In genomic region chr10:43518368-43518767, GRCm38 (mm10) we compare ENCODE assay signal across 12 mouse cellular contexts. TPM values are rescaled to one million over a fixed set of nuclear protein-coding genes. Genes with fewer than 3 reads are reported as not detected.
A peak's percentile ranks its signal among the peaks of the same experiment; 100 is the strongest.
DNase-seq lines count a peak whose midpoint lies in the region; ATAC-seq and TF ChIP-seq lines count a peak whose summit lies in the region.
"Had no signal": no experiment of that assay in that cellular context is flagged by ENCODE, and none has a peak within 500 bp of the region (broad histone marks: within the 10 kb centered on the region; RNA-seq: fewer than 3 reads in every experiment).

No protein-coding gene starts in this region.

- no peak for DNase-seq in limb, embryonic 10.5 days (ENCODE audit: low spot score)
- peak; percentile 50 for DNase-seq in lung, embryonic 14.5 days
- peak; percentile 84 for DNase-seq in yolk sac, embryonic 10.5 days (ENCODE audit: low spot score)
- DNase-seq: forebrain, postnatal 0 days; right cerebral cortex, postnatal 4 days; thymus, postnatal 25 days had no signal

- H3K36me3 ChIP-seq in limb, embryonic 13.5 days: peaks cover 19% of the 10 kb centered on the region
- peaks cover 29% of the 10 kb centered on the region for H3K36me3 ChIP-seq in limb, embryonic 10.5 days
- peaks cover 18% of the 10 kb centered on the region for H3K36me3 ChIP-seq in kidney, embryonic 15.5 days
- peaks cover 10% of the 10 kb centered on the region for H3K36me3 ChIP-seq in lung, embryonic 14.5 days (ENCODE audit: insufficient read depth)
- peaks cover 5% of the 10 kb centered on the region; the same call in 1 of the 2 replicates for H3K36me3 ChIP-seq in neural tube, embryonic 15.5 days
- H3K36me3 ChIP-seq in midbrain, embryonic 16.5 days (ENCODE audit: control insufficient read depth, insufficient read depth, low read length): peaks cover 3% of the 10 kb centered on the region; the same call in 1 of the 2 replicates

- no peak for TF ChIP-seq CTCF in lung, embryonic 14.5 days (IDR thresholded peaks at IDR 0.05; ENCODE audit: low read depth)

- H3K4me2 ChIP-seq in limb, embryonic 13.5 days (replicated peaks): 0 out of 2 replicates have a peak overlapping the region, but pooled peaks have one; percentile 11
- peak overlapping the region; percentile 36 for H3K4me2 ChIP-seq in kidney, embryonic 15.5 days
- no peak overlapping the region for H3K4me2 ChIP-seq in lung, embryonic 14.5 days
- no peak overlapping the region for H3K4me2 ChIP-seq in neural tube, embryonic 15.5 days
- no peak overlapping the region for H3K4me2 ChIP-seq in midbrain, embryonic 16.5 days (ENCODE audit: low read length)
- H3K4me2 ChIP-seq: hindbrain, embryonic 14.5 days; midbrain, embryonic 12.5 days had no signal

- 58% methylated on average over 13 of the region's 13 CpGs for WGBS in limb, embryonic 13.5 days
- WGBS in limb, embryonic 10.5 days: 82% methylated on average over 13 of the region's 13 CpGs
- 55% methylated on average over 13 of the region's 13 CpGs for WGBS in kidney, embryonic 15.5 days
- 39% methylated on average over 12 of the region's 13 CpGs for WGBS in lung, embryonic 14.5 days
- WGBS in neural tube, embryonic 15.5 days: 60% methylated on average over 12 of the region's 13 CpGs
- 85% methylated on average over 12 of the region's 13 CpGs for WGBS in midbrain, embryonic 16.5 days

- H3K9me3 ChIP-seq in limb, embryonic 13.5 days: no peaks in the 10 kb centered on the region
- H3K9me3 ChIP-seq in limb, embryonic 10.5 days (replicated peaks): no peaks in the 10 kb centered on the region
- H3K9me3 ChIP-seq in kidney, embryonic 15.5 days (replicated peaks): no peaks in the 10 kb centered on the region
- no peaks in the 10 kb centered on the region for H3K9me3 ChIP-seq in lung, embryonic 14.5 days (ENCODE audit: low read depth, low read length)
- no peaks in the 10 kb centered on the region for H3K9me3 ChIP-seq in neural tube, embryonic 15.5 days (replicated peaks)
- no peaks in the 10 kb centered on the region for H3K9me3 ChIP-seq in midbrain, embryonic 16.5 days (replicated peaks; ENCODE audit: control insufficient read depth, low read length, poor library complexity, severe bottlenecking)
- H3K9me3 ChIP-seq: midbrain, embryonic 12.5 days had no signal

- H3K4me3 ChIP-seq in limb, embryonic 13.5 days: no peak overlapping the region
- H3K4me3 ChIP-seq in limb, embryonic 10.5 days: no peak overlapping the region
- H3K4me3 ChIP-seq in kidney, embryonic 15.5 days (replicated peaks): peak overlapping the region; percentile 16; the same call in 1 of the 2 replicates
- no peak overlapping the region for H3K4me3 ChIP-seq in lung, embryonic 14.5 days (ENCODE audit: low read depth, low read length)
- no peak overlapping the region for H3K4me3 ChIP-seq in neural tube, embryonic 15.5 days (replicated peaks)
- no peak overlapping the region for H3K4me3 ChIP-seq in midbrain, embryonic 16.5 days (ENCODE audit: low read depth, low read length)
- H3K4me3 ChIP-seq: midbrain, embryonic 12.5 days had no signal

- H3K4me1 ChIP-seq in limb, embryonic 13.5 days: peaks cover 16% of the 10 kb centered on the region
- 0 out of 2 replicates have a peak, but pooled peaks cover 4% of the 10 kb centered on the region for H3K4me1 ChIP-seq in limb, embryonic 10.5 days
- H3K4me1 ChIP-seq in kidney, embryonic 15.5 days: peaks cover 26% of the 10 kb centered on the region
- H3K4me1 ChIP-seq in lung, embryonic 14.5 days (ENCODE audit: insufficient read depth): no peaks in the 10 kb centered on the region
- peaks cover 7% of the 10 kb centered on the region; the same call in 1 of the 2 replicates for H3K4me1 ChIP-seq in neural tube, embryonic 15.5 days
- no peaks in the 10 kb centered on the region for H3K4me1 ChIP-seq in midbrain, embryonic 16.5 days (ENCODE audit: control insufficient read depth, insufficient read depth, low read length)
- H3K4me1 ChIP-seq: midbrain, embryonic 12.5 days had no signal

- no peak overlapping the region for H3K27ac ChIP-seq in limb, embryonic 13.5 days
- H3K27ac ChIP-seq in limb, embryonic 10.5 days: no peak overlapping the region
- peak overlapping the region; percentile 74 for H3K27ac ChIP-seq in kidney, embryonic 15.5 days
- no peak overlapping the region for H3K27ac ChIP-seq in lung, embryonic 14.5 days (ENCODE audit: low read depth)
- H3K27ac ChIP-seq in neural tube, embryonic 15.5 days (replicated peaks): no peak overlapping the region
- no peak overlapping the region for H3K27ac ChIP-seq in midbrain, embryonic 16.5 days (ENCODE audit: low read length)
- H3K27ac ChIP-seq: hindbrain, embryonic 14.5 days; midbrain, embryonic 12.5 days had no signal

- H3K27me3 ChIP-seq in limb, embryonic 13.5 days: no peaks in the 10 kb centered on the region
- H3K27me3 ChIP-seq in limb, embryonic 10.5 days (ENCODE audit: low read depth, poor library complexity, severe bottlenecking): no peaks in the 10 kb centered on the region
- H3K27me3 ChIP-seq in kidney, embryonic 15.5 days: no peaks in the 10 kb centered on the region
- H3K27me3 ChIP-seq in lung, embryonic 14.5 days (ENCODE audit: insufficient read depth, low read length): no peaks in the 10 kb centered on the region
- H3K27me3 ChIP-seq in neural tube, embryonic 15.5 days (replicated peaks): no peaks in the 10 kb centered on the region
- no peaks in the 10 kb centered on the region for H3K27me3 ChIP-seq in midbrain, embryonic 16.5 days (ENCODE audit: control insufficient read depth, insufficient read depth, low read depth, low read length)
- H3K27me3 ChIP-seq: midbrain, embryonic 12.5 days had no signal

- H3K9ac ChIP-seq in limb, embryonic 13.5 days: no peak overlapping the region
- H3K9ac ChIP-seq in kidney, embryonic 15.5 days: no peak overlapping the region
- no peak overlapping the region for H3K9ac ChIP-seq in lung, embryonic 14.5 days
- H3K9ac ChIP-seq in neural tube, embryonic 15.5 days (replicated peaks): no peak overlapping the region
- no peak overlapping the region for H3K9ac ChIP-seq in midbrain, embryonic 16.5 days (ENCODE audit: low read depth, low read length)
- H3K9ac ChIP-seq: forebrain, postnatal 0 days; hindbrain, embryonic 14.5 days; midbrain, embryonic 12.5 days had no signal

- 0 out of 2 replicates have a peak, but pooled peaks have one; percentile 21 for ATAC-seq in limb, embryonic 13.5 days (ENCODE audit: low FRiP score, low read depth)
- peak; percentile 49; the same call in 1 of the 2 replicates for ATAC-seq in kidney, embryonic 15.5 days (replicated peaks; ENCODE audit: low FRiP score)
- ATAC-seq in lung, embryonic 14.5 days (ENCODE audit: insufficient read depth): peak; percentile 45; the same call in 1 of the 2 replicates
- ATAC-seq in neural tube, embryonic 15.5 days (ENCODE audit: low FRiP score): no peak
- no peak for ATAC-seq in midbrain, embryonic 16.5 days
- ATAC-seq: forebrain, postnatal 0 days had no signal

RNA-seq across cellular contexts. Expression of gene Gm9803, which starts 5.5 kb away (rescaled TPM):
- 13.7 and 19.6 TPM in 2 replicates for polyA plus RNA-seq in limb, embryonic 13.5 days (2015; fragmentation: Nextera tagmentation; extraction: Ambion mirVana)
- 11.1 and 14.8 TPM in 2 replicates for polyA plus RNA-seq in limb, embryonic 10.5 days (2016; fragmentation: Nextera tagmentation; extraction: Ambion mirVana)
- 8.3 and 15.2 TPM in 2 replicates for polyA plus RNA-seq in kidney, embryonic 15.5 days (2015; fragmentation: Nextera tagmentation; extraction: Ambion mirVana)
- 10.5 and 19.0 TPM in 2 replicates for polyA plus RNA-seq in lung, embryonic 14.5 days (2014; fragmentation: Nextera tagmentation; extraction: Ambion mirVana)
- polyA plus RNA-seq in neural tube, embryonic 15.5 days (2015; fragmentation: Nextera tagmentation; extraction: Ambion mirVana): 17.6 and 25.6 TPM in 2 replicates
- polyA plus RNA-seq in midbrain, embryonic 16.5 days (2015; fragmentation: Nextera tagmentation; extraction: Ambion mirVana): 16.6 and 23.4 TPM in 2 replicates

RNA-seq across cellular contexts. Expression of gene 1700021F05Rik, which starts 22.4 kb away (rescaled TPM):
- polyA plus RNA-seq in limb, embryonic 13.5 days (2015; fragmentation: Nextera tagmentation; extraction: Ambion mirVana): 53.8 and 56.2 TPM in 2 replicates
- 59.7 and 63.5 TPM in 2 replicates for polyA plus RNA-seq in limb, embryonic 10.5 days (2016; fragmentation: Nextera tagmentation; extraction: Ambion mirVana)
- polyA plus RNA-seq in kidney, embryonic 15.5 days (2015; fragmentation: Nextera tagmentation; extraction: Ambion mirVana): 74.3 and 77.4 TPM in 2 replicates
- polyA plus RNA-seq in lung, embryonic 14.5 days (2014; fragmentation: Nextera tagmentation; extraction: Ambion mirVana): 53.6 and 53.8 TPM in 2 replicates
- polyA plus RNA-seq in neural tube, embryonic 15.5 days (2015; fragmentation: Nextera tagmentation; extraction: Ambion mirVana): 69.5 and 72.1 TPM in 2 replicates
- polyA plus RNA-seq in midbrain, embryonic 16.5 days (2015; fragmentation: Nextera tagmentation; extraction: Ambion mirVana): 64.3 and 68.7 TPM in 2 replicates

RNA-seq across cellular contexts. Expression of gene Bend3, which starts 39.7 kb away (rescaled TPM):
- polyA plus RNA-seq in limb, embryonic 13.5 days (2015; fragmentation: Nextera tagmentation; extraction: Ambion mirVana): 4.8 and 5.1 TPM in 2 replicates
- polyA plus RNA-seq in limb, embryonic 10.5 days (2016; fragmentation: Nextera tagmentation; extraction: Ambion mirVana): 10.6 and 11.4 TPM in 2 replicates
- polyA plus RNA-seq in kidney, embryonic 15.5 days (2015; fragmentation: Nextera tagmentation; extraction: Ambion mirVana): 6.6 and 7.4 TPM in 2 replicates
- 7.9 and 8.4 TPM in 2 replicates for polyA plus RNA-seq in lung, embryonic 14.5 days (2014; fragmentation: Nextera tagmentation; extraction: Ambion mirVana)
- polyA plus RNA-seq in neural tube, embryonic 15.5 days (2015; fragmentation: Nextera tagmentation; extraction: Ambion mirVana): 2.5 and 2.9 TPM in 2 replicates
- polyA plus RNA-seq in midbrain, embryonic 16.5 days (2015; fragmentation: Nextera tagmentation; extraction: Ambion mirVana): 3.1 TPM in 2 replicates

RNA-seq across cellular contexts. Expression of gene Cd24a, which starts 59.7 kb away (rescaled TPM):
- 403 and 448 TPM in 2 replicates for polyA plus RNA-seq in limb, embryonic 13.5 days (2015; fragmentation: Nextera tagmentation; extraction: Ambion mirVana)
- 568 and 623 TPM in 2 replicates for polyA plus RNA-seq in limb, embryonic 10.5 days (2016; fragmentation: Nextera tagmentation; extraction: Ambion mirVana)
- 425 and 436 TPM in 2 replicates for polyA plus RNA-seq in kidney, embryonic 15.5 days (2015; fragmentation: Nextera tagmentation; extraction: Ambion mirVana)
- polyA plus RNA-seq in lung, embryonic 14.5 days (2014; fragmentation: Nextera tagmentation; extraction: Ambion mirVana): 262 and 275 TPM in 2 replicates
- 638 and 740 TPM in 2 replicates for polyA plus RNA-seq in neural tube, embryonic 15.5 days (2015; fragmentation: Nextera tagmentation; extraction: Ambion mirVana)
- polyA plus RNA-seq in midbrain, embryonic 16.5 days (2015; fragmentation: Nextera tagmentation; extraction: Ambion mirVana): 660 and 780 TPM in 2 replicates

Comparison
In these comparisons a context has a peak if more than half of its experiments do, and no peak if none do; other contexts are left out.
1. ATAC-seq: peak in limb, embryonic 13.5 days (single experiment), kidney, embryonic 15.5 days (single experiment) and lung, embryonic 14.5 days (single experiment); none in neural tube, embryonic 15.5 days (single experiment) and midbrain, embryonic 16.5 days (single experiment).
2. H3K4me2 ChIP-seq: peak in limb, embryonic 13.5 days (single experiment) and kidney, embryonic 15.5 days (single experiment); none in lung, embryonic 14.5 days (single experiment), neural tube, embryonic 15.5 days (single experiment) and midbrain, embryonic 16.5 days (single experiment).